Mouse (Mus musculus): ENCODE results near the gene Olfr678.
"Not testable (repeated sequence)": the region's sequence is repeated elsewhere in the genome, so short reads cannot be mapped to it uniquely, and the experiment has no call there.

Olfr678 gene

DNA sequence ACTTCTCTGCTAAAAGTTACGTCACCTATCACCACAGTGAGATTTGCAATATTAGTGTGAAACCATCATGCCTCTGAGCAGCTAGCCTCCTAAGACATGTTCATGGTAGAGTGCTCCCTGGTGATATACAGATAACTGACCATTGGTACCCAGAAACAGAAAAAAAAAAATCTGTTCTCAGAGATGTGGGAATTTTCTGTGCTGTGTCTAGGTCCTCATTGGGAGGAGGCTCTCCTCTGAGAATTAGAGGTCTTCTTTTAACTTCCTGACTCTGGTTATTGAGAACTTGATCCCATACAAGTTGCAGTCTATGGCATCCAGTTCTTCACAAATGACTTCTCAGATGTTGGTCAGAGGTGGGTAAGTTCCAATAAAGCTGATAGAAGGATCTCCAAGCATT is at the start of gene Olfr678:
Olfr678 (plus strand) TSS at position 301 of the 400 bp plus-strand sequence.
- DNase-seq (ENCODE audit: low spot score in 2 of 2), result no peak

DNA sequence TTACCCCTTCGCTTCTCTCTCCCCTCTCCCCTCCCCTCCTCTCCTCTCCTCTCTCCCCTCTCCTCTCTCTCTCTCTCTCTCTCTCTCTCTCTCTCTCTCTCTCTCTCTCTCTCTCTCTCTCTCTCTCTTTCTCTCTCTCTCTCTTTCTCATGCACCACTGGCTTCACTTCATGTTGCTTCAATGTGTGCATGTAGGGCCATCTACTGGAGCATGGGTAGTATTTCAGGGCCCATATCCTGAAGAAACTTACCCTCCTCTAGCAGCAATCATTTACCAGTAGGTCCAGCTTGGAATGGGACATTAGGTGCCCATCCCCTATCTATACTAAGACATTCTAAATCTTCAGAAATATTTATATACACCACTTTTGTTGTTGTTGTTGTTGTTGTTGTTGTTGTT is 41.7 kb upstream of the Olfr678 start:
- DNase-seq (ENCODE audit: low spot score in 2 of 2), result no peak

- no peak for DNase-seq (ENCODE audit: low spot score in 2 of 2)
Observed at GRCm38 (mm10) chr7:105028360-105028759, 35.9 kb upstream of the Olfr678 start, which contains the start of gene Olfr675. Gene Olfr675, minus strand, starts transcription at chr7:105028460.

- DNase-seq (ENCODE audit: low spot score in 2 of 2), result no peak
Observed at GRCm38 (mm10) chr7:105032398-105032797, 31.9 kb upstream of the Olfr678 start, which contains the start of gene Olfr676. Gene Olfr676, plus strand, starts transcription at chr7:105032698.

DNA sequence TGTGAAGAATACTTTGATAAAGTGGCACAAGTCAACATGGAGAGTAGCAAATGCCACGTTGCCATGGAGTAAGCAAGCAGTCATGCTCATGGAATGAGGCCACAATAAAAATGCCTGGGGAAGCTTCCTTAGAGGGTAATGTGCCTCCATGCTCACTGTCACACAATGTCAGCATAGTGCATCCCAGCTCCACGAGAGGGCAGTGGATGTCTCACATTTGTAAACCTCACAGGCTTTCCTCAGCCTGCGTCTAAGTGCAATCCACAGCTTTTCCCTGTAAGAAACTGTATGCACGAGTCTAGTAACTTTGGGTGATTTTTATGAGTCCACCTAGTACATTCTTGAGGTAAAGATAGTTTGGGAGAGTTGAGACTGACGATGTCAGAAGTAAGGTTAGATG is 30.4 kb upstream of the Olfr678 start:
- not testable (repeated sequence) for DNase-seq (ENCODE audit: low spot score in 2 of 2)

- no peak for DNase-seq (ENCODE audit: low spot score in 2 of 2)
Observed at GRCm38 (mm10) chr7:105058951-105059350, 5.3 kb upstream of the Olfr678 start.

DNA sequence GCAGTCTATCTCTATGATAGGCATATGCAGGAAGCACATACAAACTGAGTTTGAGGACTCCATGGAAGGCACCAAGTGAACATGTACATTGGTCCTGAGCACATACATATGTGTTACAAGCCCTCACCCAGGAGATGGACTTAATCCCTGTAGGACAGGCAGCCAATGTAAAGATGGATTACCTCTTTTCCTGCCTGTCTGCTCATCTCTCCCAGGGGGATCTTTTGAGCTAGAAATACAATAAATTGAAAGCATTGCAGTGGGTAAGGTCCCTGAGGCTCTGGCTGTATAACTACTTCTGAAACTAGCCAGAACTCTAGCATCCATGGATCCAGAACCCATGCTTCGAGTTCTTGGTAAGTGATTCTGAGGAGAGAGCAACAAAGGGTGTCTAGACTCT is 16.6 kb downstream of the Olfr678 start, which contains the start of gene Olfr679:
Olfr679 (plus strand) TSS at position 301 of the 400 bp plus-strand sequence.
- DNase-seq (ENCODE audit: low spot score in 2 of 2), result no peak

DNA sequence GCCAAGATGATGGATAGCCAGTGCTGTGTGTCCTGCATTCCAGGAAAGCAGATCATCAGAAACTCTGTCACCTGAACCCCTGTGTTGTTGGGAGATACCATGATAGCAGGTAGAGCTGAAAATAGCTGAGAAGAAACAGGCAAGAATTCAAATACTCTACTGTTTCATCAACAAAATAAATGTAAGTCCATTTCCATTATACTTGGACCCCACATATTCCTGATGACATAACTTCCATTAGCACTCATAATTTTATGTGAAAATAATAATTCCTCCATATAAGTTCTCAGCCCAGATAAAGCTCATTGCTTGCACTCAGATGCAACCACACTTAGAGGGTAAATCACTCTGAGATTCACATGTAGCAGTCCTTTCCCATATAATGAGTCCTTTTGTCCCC is 28.4 kb downstream of the Olfr678 start, which contains the start of gene Olfr680-ps1:
Olfr680-ps1 (minus strand) TSS at position 101 of the 400 bp plus-strand sequence.
- not testable (repeated sequence) for DNase-seq (ENCODE audit: low spot score in 2 of 2)

DNA sequence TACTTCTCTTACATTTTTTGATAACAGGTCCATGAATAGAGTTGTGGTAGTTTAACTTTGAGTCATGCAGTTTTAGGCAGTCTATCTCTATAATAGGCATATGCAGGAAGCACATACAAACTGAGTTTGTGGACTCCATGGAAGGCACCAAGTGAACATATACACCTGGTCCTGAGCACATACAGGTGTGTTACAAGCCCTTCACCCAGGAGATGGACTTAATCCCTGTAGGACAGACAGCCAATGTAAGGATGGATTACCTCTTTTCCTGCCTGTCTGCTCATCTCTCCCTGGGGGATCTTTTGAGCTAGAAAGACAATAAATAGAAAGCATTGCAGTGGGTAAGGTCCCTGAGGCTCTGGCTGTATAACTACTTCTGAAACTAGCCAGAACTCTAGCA is 52.3 kb downstream of the Olfr678 start, which contains the start of gene Olfr681:
Olfr681 (plus strand) TSS at position 301 of the 400 bp plus-strand sequence.
- no peak for DNase-seq (ENCODE audit: low spot score in 2 of 2)
